Mouse (Mus musculus) cerebellum, postnatal 36 days (tissue): ENCODE data around the gene Acad12.

ENCODE experiments used
- DNase-seq, 2 experiments: peaks; one replicate each; pipeline ENCODE4 v3.0.0; 2021 to 2022; ENCODE audit warnings: mixed read lengths in 2 of 2

Acad12 gene

GRCm38 (mm10) chr5:121581945-121582344, 36.8 kb downstream of the Acad12 start:
- DNase-seq, result no peak

GRCm38 (mm10) chr5:121576927-121577488, 41.7 kb downstream of the Acad12 start:
- no peak for DNase-seq

GRCm38 (mm10) chr5:121575867-121576266, 42.9 kb downstream of the Acad12 start:
- no peak for DNase-seq

GRCm38 (mm10) chr5:121574145-121574544, 44.6 kb downstream of the Acad12 start:
- DNase-seq, result no peak

- no peak for DNase-seq
Measured at GRCm38 (mm10) chr5:121570787-121571186, 48.0 kb downstream of the Acad12 start.

GRCm38 (mm10) chr5:121569881-121570420, 48.8 kb downstream of the Acad12 start:
- no peak for DNase-seq

GRCm38 (mm10) chr5:121566035-121566681, 52.6 kb downstream of the Acad12 start:
- no peak for DNase-seq

GRCm38 (mm10) chr5:121564468-121564895, 54.3 kb downstream of the Acad12 start:
- peak; percentile 62 to 67 for DNase-seq

- DNase-seq, result no peak
Measured at GRCm38 (mm10) chr5:121562436-121562835, 56.3 kb downstream of the Acad12 start.

GRCm38 (mm10) chr5:121549196-121549595, 69.5 kb downstream of the Acad12 start:
- no peak for DNase-seq

- DNase-seq, result no peak
Measured at GRCm38 (mm10) chr5:121547084-121547483, 71.7 kb downstream of the Acad12 start.
